Mouse (Mus musculus) forebrain, embryonic 14.5 days (tissue): Measurements from ENCODE around the gene Crb2. TPM values are rescaled to one million over a fixed set of nuclear protein-coding genes. Genes with fewer than 3 reads are reported as not detected.

Source experiments
- polyA plus RNA-seq: library from polyadenylated mRNA; unstranded; fragments of >200 nt; fragmentation: Nextera tagmentation; extraction: Ambion mirVana; gene quantifications from 2 replicates; pipeline ENCODE4 v1.2.1, GENCODE M21; 2014

Gene Crb2
- polyA plus RNA-seq, 1 experiment from 2014 or later: 4.0 TPM

Other genes starting within 250 kb of the Crb2 start
- 114 and 133 TPM in 2 replicates for gene Strbp, start 72.4 kb upstream of the Crb2 start, polyA plus RNA-seq